ENCODE assay signal across 10 mouse cellular contexts in genomic region chr1:24230428-24230827, GRCm38 (mm10). TPM values are rescaled to one million over a fixed set of nuclear protein-coding genes. Genes with fewer than 3 reads are reported as not detected.
DNase-seq lines count a peak whose midpoint lies in the region; ATAC-seq and TF ChIP-seq lines count a peak whose summit lies in the region.
"Had no signal": no experiment of that assay in that cellular context is flagged by ENCODE, and none has a peak within 500 bp of the region (broad histone marks: within the 10 kb centered on the region; RNA-seq: fewer than 3 reads in every experiment).

No protein-coding gene starts in this region.

- H3K27me3 ChIP-seq in lung, embryonic 14.5 days (ENCODE audit: insufficient read depth, low read length), result no peaks in the 10 kb centered on the region
- H3K27me3 ChIP-seq in hindbrain, embryonic 16.5 days (replicated peaks; ENCODE audit: control insufficient read depth, insufficient read depth, low read length), result no peaks in the 10 kb centered on the region

- DNase-seq in lung, embryonic 14.5 days, result peak; percentile 55
- DNase-seq in lung, postnatal 4 days, result no peak
- DNase-seq in embryo, embryonic 9.5 days (ENCODE audit: extremely low spot score), result peak; percentile 42
- peak; percentile 69 for DNase-seq in retina, embryonic 14.5 days (ENCODE audit: low spot score)
- DNase-seq in left cerebral cortex, adult 18-20 months (ENCODE audit: low spot score in 2 of 2), result no peak
- DNase-seq in adrenal gland, postnatal 10 days, result no peak
- DNase-seq in gastrocnemius, postnatal 10 days, result no peak

- 0 out of 2 replicates have a peak overlapping the region, but pooled peaks have one; percentile 5 for H3K27ac ChIP-seq in lung, embryonic 14.5 days (ENCODE audit: low read depth)
- peak overlapping the region; percentile 61 for H3K27ac ChIP-seq in hindbrain, embryonic 16.5 days (ENCODE audit: low read depth, low read length)

- H3K4me3 ChIP-seq in lung, embryonic 14.5 days (ENCODE audit: low read depth, low read length), result no peak overlapping the region
- H3K4me3 ChIP-seq in hindbrain, embryonic 16.5 days (ENCODE audit: low read length), result no peak overlapping the region

- 13% methylated on average over 8 of the region's 8 CpGs for WGBS in lung, embryonic 14.5 days
- WGBS in hindbrain, embryonic 16.5 days, result 26% methylated on average over 8 of the region's 8 CpGs

- H3K9me3 ChIP-seq in lung, embryonic 14.5 days (ENCODE audit: low read depth, low read length), result no peaks in the 10 kb centered on the region
- H3K9me3 ChIP-seq in hindbrain, embryonic 16.5 days (ENCODE audit: control insufficient read depth, low read length), result no peaks in the 10 kb centered on the region

- peak; percentile 43 for TF ChIP-seq CTCF in lung, embryonic 14.5 days (IDR thresholded peaks at IDR 0.05; ENCODE audit: low read depth)

- ATAC-seq in lung, embryonic 14.5 days (ENCODE audit: insufficient read depth), result peak; percentile 47; the same call in 1 of the 2 replicates
- peak; percentile 81 for ATAC-seq in hindbrain, embryonic 16.5 days

- no peaks in the 10 kb centered on the region for H3K36me3 ChIP-seq in lung, embryonic 14.5 days (ENCODE audit: insufficient read depth)
- no peaks in the 10 kb centered on the region for H3K36me3 ChIP-seq in hindbrain, embryonic 16.5 days (ENCODE audit: control insufficient read depth, insufficient read depth, low read length)

- H3K4me1 ChIP-seq in lung, embryonic 14.5 days (ENCODE audit: insufficient read depth), result peaks cover 8% of the 10 kb centered on the region; the same call in 1 of the 2 replicates
- 0 out of 2 replicates have a peak, but pooled peaks cover 2% of the 10 kb centered on the region for H3K4me1 ChIP-seq in hindbrain, embryonic 16.5 days (ENCODE audit: control insufficient read depth, insufficient read depth, low read depth, low read length)

- H3K4me2 ChIP-seq in lung, embryonic 14.5 days, result peak overlapping the region; percentile 26; the same call in 1 of the 2 replicates
- H3K4me2 ChIP-seq in hindbrain, embryonic 16.5 days (ENCODE audit: low read length), result no peak overlapping the region

- H3K9ac ChIP-seq in lung, embryonic 14.5 days, result no peak overlapping the region
- no peak overlapping the region for H3K9ac ChIP-seq in hindbrain, embryonic 16.5 days (ENCODE audit: low read depth, low read length)

RNA-seq across cellular contexts. Expression of gene Col9a1, which starts 53.0 kb away (rescaled TPM):
- 5.7 and 7.7 TPM in 2 replicates for polyA plus RNA-seq in lung, embryonic 14.5 days (2014; fragmentation: Nextera tagmentation; extraction: Ambion mirVana)
- polyA plus RNA-seq in hindbrain, embryonic 16.5 days (2015; fragmentation: Nextera tagmentation; extraction: Ambion mirVana), result 1.8 and 3.8 TPM in 2 replicates
- under 1 TPM; 0.56 to 0.60 TPM for total RNA-seq in left cerebral cortex, adult 18-20 months (2021)
- total RNA-seq in adrenal gland, postnatal 10 days (2021), result 1 to 10 TPM in 1 of 2 experiments, not detected in 1; 1.2 TPM
- under 1 TPM; 0.47 to 0.86 TPM for total RNA-seq in gastrocnemius, postnatal 10 days (2021)
- total RNA-seq: hematopoietic stem cell, adult 5-6 weeks; megakaryocyte progenitor cell, adult 5-6 weeks had no signal

Comparison
In these comparisons a context has a peak if more than half of its experiments do, and no peak if none do; other contexts are left out.
1. DNase-seq: peak in lung, embryonic 14.5 days (single experiment), embryo, embryonic 9.5 days (single experiment) and retina, embryonic 14.5 days (single experiment); none in lung, postnatal 4 days (0 of 2), left cerebral cortex, adult 18-20 months (0 of 2), adrenal gland, postnatal 10 days (single experiment) and gastrocnemius, postnatal 10 days (single experiment).